11 mouse cellular contexts compared by ENCODE assay signal in the genomic region with DNA sequence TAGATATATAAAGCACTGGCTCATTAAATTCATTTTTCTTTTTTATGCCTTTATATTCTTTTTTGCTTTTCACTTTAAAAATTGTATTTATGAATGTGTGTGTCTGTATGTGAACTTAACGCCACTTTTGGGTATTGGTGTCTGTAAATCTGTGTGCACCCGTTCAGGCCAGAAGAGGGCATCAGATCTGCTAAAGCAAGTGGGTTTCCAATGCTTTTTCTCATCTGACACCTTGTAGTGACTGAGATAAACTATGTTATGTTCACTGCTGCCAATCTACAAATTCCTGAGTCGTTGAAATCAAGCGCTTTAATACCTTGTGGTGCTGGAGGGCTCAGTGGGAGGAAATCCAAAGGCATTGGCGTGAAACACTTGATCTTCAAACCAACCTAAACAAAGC. TPM values are rescaled to one million over a fixed set of nuclear protein-coding genes. Genes with fewer than 3 reads are reported as not detected.
A peak's percentile ranks its signal among the peaks of the same experiment; 100 is the strongest.
DNase-seq lines count a peak whose midpoint lies in the region; ATAC-seq and TF ChIP-seq lines count a peak whose summit lies in the region.
"Had no signal": no experiment of that assay in that cellular context is flagged by ENCODE, and none has a peak within 500 bp of the region (broad histone marks: within the 10 kb centered on the region; RNA-seq: fewer than 3 reads in every experiment).

No protein-coding gene starts in this region.

- WGBS in kidney, adult 2 months: 61% methylated on average over 5 of the region's 5 CpGs
- WGBS in kidney, embryonic 14.5 days: 85% methylated on average over 5 of the region's 5 CpGs
- WGBS in limb, embryonic 10.5 days: 92% methylated on average over 5 of the region's 5 CpGs

- TF ChIP-seq CTCF in kidney, adult 2 months (conservative IDR thresholded peaks at IDR 0.05; ENCODE audit: insufficient read depth, insufficient read length, low read depth, low read length): 0 out of 2 replicates have a peak, but pooled peaks have one; percentile 20
- TF ChIP-seq CTCF in E14TG2a.4 (conservative IDR thresholded peaks at IDR 0.05; ENCODE audit: low read length): 0 out of 2 replicates have a peak, but pooled peaks have one; percentile 5

- no peaks in the 10 kb centered on the region for H3K9me3 ChIP-seq in kidney, embryonic 14.5 days (ENCODE audit: control insufficient read depth, low read length)
- no peaks in the 10 kb centered on the region for H3K9me3 ChIP-seq in E14TG2a.4 (ENCODE audit: low read length)
- no peaks in the 10 kb centered on the region for H3K9me3 ChIP-seq in limb, embryonic 10.5 days (replicated peaks)
- H3K9me3 ChIP-seq: hindbrain, embryonic 15.5 days; midbrain, embryonic 12.5 days had no signal

- no peak overlapping the region for H3K27ac ChIP-seq in kidney, adult 2 months (ENCODE audit: insufficient read depth, low read depth, low read length)
- H3K27ac ChIP-seq in kidney, embryonic 14.5 days (ENCODE audit: low read depth, low read length): no peak overlapping the region
- H3K27ac ChIP-seq in limb, embryonic 10.5 days: no peak overlapping the region
- H3K27ac ChIP-seq: hindbrain, embryonic 15.5 days; midbrain, embryonic 12.5 days had no signal

- no peak overlapping the region for H3K4me3 ChIP-seq in kidney, adult 2 months (ENCODE audit: insufficient read depth, low read depth, low read length)
- no peak overlapping the region for H3K4me3 ChIP-seq in kidney, embryonic 14.5 days (ENCODE audit: low read length)
- H3K4me3 ChIP-seq in E14TG2a.4 (replicated peaks; ENCODE audit: low read length): peak overlapping the region; percentile 37; the same call in 1 of the 2 replicates
- H3K4me3 ChIP-seq in limb, embryonic 10.5 days: no peak overlapping the region
- H3K4me3 ChIP-seq: hindbrain, embryonic 15.5 days; midbrain, embryonic 12.5 days had no signal

- DNase-seq in CD4-positive, CD25-positive, alpha-beta regulatory T cell, adult 2 months (ENCODE audit: low read depth, low spot score): peak; percentile 54
- peak; percentile 25 for DNase-seq in kidney, adult 2 months
- peak; percentile 15 for DNase-seq in limb, embryonic 10.5 days (ENCODE audit: low spot score)
- no peak for DNase-seq in gastrocnemius, postnatal 10 days
- no peak for DNase-seq in B cell, adult 2 months
- DNase-seq: layer of hippocampus, postnatal 36 days had no signal

- H3K4me1 ChIP-seq in kidney, adult 2 months (ENCODE audit: control insufficient read depth, insufficient read depth, low read length): no peaks in the 10 kb centered on the region
- H3K4me1 ChIP-seq in kidney, embryonic 14.5 days (ENCODE audit: control insufficient read depth, insufficient read depth, low read length): no peaks in the 10 kb centered on the region
- H3K4me1 ChIP-seq in E14TG2a.4 (replicated peaks; ENCODE audit: low read depth, low read length): peaks cover 30% of the 10 kb centered on the region
- no peaks in the 10 kb centered on the region for H3K4me1 ChIP-seq in limb, embryonic 10.5 days
- H3K4me1 ChIP-seq: hindbrain, embryonic 15.5 days; midbrain, embryonic 12.5 days had no signal

- no peak overlapping the region for H3K9ac ChIP-seq in kidney, embryonic 14.5 days (ENCODE audit: low read depth, low read length)
- H3K9ac ChIP-seq: hindbrain, embryonic 15.5 days; midbrain, embryonic 12.5 days had no signal

- TF ChIP-seq POLR2A in kidney, adult 2 months (IDR thresholded peaks at IDR 0.05; ENCODE audit: low read depth, low read length): no peak

- no peak for ATAC-seq in CD4-positive, CD25-positive, alpha-beta regulatory T cell, adult 4 months
- ATAC-seq in kidney, embryonic 14.5 days (ENCODE audit: low FRiP score, low TSS enrichment): no peak

- H3K27me3 ChIP-seq in kidney, adult 2 months (replicated peaks; ENCODE audit: control insufficient read depth, insufficient read depth, low read length): no peaks in the 10 kb centered on the region
- no peaks in the 10 kb centered on the region for H3K27me3 ChIP-seq in kidney, embryonic 14.5 days (ENCODE audit: control insufficient read depth, insufficient read depth, low read length)
- H3K27me3 ChIP-seq in E14TG2a.4 (ENCODE audit: insufficient read depth, low read length): no peaks in the 10 kb centered on the region
- no peaks in the 10 kb centered on the region for H3K27me3 ChIP-seq in limb, embryonic 10.5 days (ENCODE audit: low read depth, poor library complexity, severe bottlenecking)
- H3K27me3 ChIP-seq: hindbrain, embryonic 15.5 days; midbrain, embryonic 12.5 days had no signal

- H3K4me2 ChIP-seq in kidney, embryonic 14.5 days (replicated peaks; ENCODE audit: low read depth, low read length): no peak overlapping the region
- H3K4me2 ChIP-seq: hindbrain, embryonic 15.5 days; midbrain, embryonic 12.5 days had no signal

- H3K36me3 ChIP-seq in kidney, adult 2 months (ENCODE audit: control insufficient read depth, insufficient read depth, low read length): no peaks in the 10 kb centered on the region
- H3K36me3 ChIP-seq in kidney, embryonic 14.5 days (ENCODE audit: control insufficient read depth, insufficient read depth, low read length): peaks cover 58% of the 10 kb centered on the region
- peaks cover 71% of the 10 kb centered on the region for H3K36me3 ChIP-seq in E14TG2a.4 (ENCODE audit: insufficient read depth, low read length)
- H3K36me3 ChIP-seq in limb, embryonic 10.5 days: peaks cover 99% of the 10 kb centered on the region
- H3K36me3 ChIP-seq: hindbrain, embryonic 15.5 days had no signal

RNA-seq across cellular contexts. Expression of a gene that starts 7.0 kb away (rescaled TPM):
- 1 to 10 TPM; 8.1 to 8.9 TPM for polyA plus RNA-seq in CD4-positive, CD25-positive, alpha-beta regulatory T cell, adult 4 months (2017; shearing (Covaris generic))
- 0.57 and 0.78 TPM in 2 replicates for polyA plus RNA-seq in kidney, adult 2 months (2012; rRNA removed)
- 29.8 and 35.0 TPM in 2 replicates for polyA plus RNA-seq in kidney, embryonic 14.5 days (2014; fragmentation: Nextera tagmentation; extraction: Ambion mirVana)
- 53.5 and 55.2 TPM in 2 replicates for polyA plus RNA-seq in limb, embryonic 10.5 days (2016; fragmentation: Nextera tagmentation; extraction: Ambion mirVana)
- 1 to 10 TPM; 2.7 to 3.6 TPM for total RNA-seq in gastrocnemius, postnatal 10 days (2021)

RNA-seq across cellular contexts. Expression of a gene that starts 12.8 kb away (rescaled TPM):
- polyA plus RNA-seq in CD4-positive, CD25-positive, alpha-beta regulatory T cell, adult 4 months (2017; shearing (Covaris generic)): 1 to 10 TPM; 2.5 to 2.8 TPM
- 1.3 and 1.5 TPM in 2 replicates for polyA plus RNA-seq in kidney, adult 2 months (2012; rRNA removed)
- polyA plus RNA-seq in kidney, embryonic 14.5 days (2014; fragmentation: Nextera tagmentation; extraction: Ambion mirVana): 8.6 and 10.5 TPM in 2 replicates
- polyA plus RNA-seq in limb, embryonic 10.5 days (2016; fragmentation: Nextera tagmentation; extraction: Ambion mirVana): 16.7 and 17.0 TPM in 2 replicates
- total RNA-seq in gastrocnemius, postnatal 10 days (2021): under 1 TPM; 0.61 to 0.70 TPM

RNA-seq across cellular contexts. Expression of a gene that starts 14.2 kb away (rescaled TPM):
- 10 to 100 TPM in 1 of 2 experiments, 1 to 10 TPM in 1; 8.3 to 10.7 TPM for polyA plus RNA-seq in CD4-positive, CD25-positive, alpha-beta regulatory T cell, adult 4 months (2017; shearing (Covaris generic))
- 2.6 and 3.1 TPM in 2 replicates for polyA plus RNA-seq in kidney, adult 2 months (2012; rRNA removed)
- 33.4 and 37.1 TPM in 2 replicates for polyA plus RNA-seq in kidney, embryonic 14.5 days (2014; fragmentation: Nextera tagmentation; extraction: Ambion mirVana)
- polyA plus RNA-seq in limb, embryonic 10.5 days (2016; fragmentation: Nextera tagmentation; extraction: Ambion mirVana): 54.8 and 61.0 TPM in 2 replicates
- total RNA-seq in gastrocnemius, postnatal 10 days (2021): 1 to 10 TPM; 2.7 to 3.4 TPM

RNA-seq across cellular contexts. Expression of a gene that starts 16.9 kb away (rescaled TPM):
- polyA plus RNA-seq in CD4-positive, CD25-positive, alpha-beta regulatory T cell, adult 4 months (2017; shearing (Covaris generic)): 1 to 10 TPM; 8.6 to 9.1 TPM
- polyA plus RNA-seq in kidney, adult 2 months (2012; rRNA removed): 1.9 TPM in 2 replicates
- 32.1 and 39.0 TPM in 2 replicates for polyA plus RNA-seq in kidney, embryonic 14.5 days (2014; fragmentation: Nextera tagmentation; extraction: Ambion mirVana)
- polyA plus RNA-seq in limb, embryonic 10.5 days (2016; fragmentation: Nextera tagmentation; extraction: Ambion mirVana): 32.6 and 35.3 TPM in 2 replicates
- total RNA-seq in gastrocnemius, postnatal 10 days (2021): 1 to 10 TPM; 2.2 to 3.2 TPM

RNA-seq across cellular contexts. Expression of a gene that starts 27.1 kb away (rescaled TPM):
- polyA plus RNA-seq in CD4-positive, CD25-positive, alpha-beta regulatory T cell, adult 4 months (2017; shearing (Covaris generic)): 10 to 100 TPM in 1 of 2 experiments, 1 to 10 TPM in 1; 7.0 to 18.8 TPM
- 30.8 and 32.6 TPM in 2 replicates for polyA plus RNA-seq in kidney, adult 2 months (2012; rRNA removed)
- polyA plus RNA-seq in kidney, embryonic 14.5 days (2014; fragmentation: Nextera tagmentation; extraction: Ambion mirVana): 44.1 and 56.4 TPM in 2 replicates
- 35.4 and 37.9 TPM in 2 replicates for polyA plus RNA-seq in limb, embryonic 10.5 days (2016; fragmentation: Nextera tagmentation; extraction: Ambion mirVana)
- 10 to 100 TPM; 16.9 to 21.3 TPM for total RNA-seq in gastrocnemius, postnatal 10 days (2021)

Comparison
In these comparisons a context has a peak if more than half of its experiments do, and no peak if none do; other contexts are left out.
1. DNase-seq: peak in CD4-positive, CD25-positive, alpha-beta regulatory T cell, adult 2 months (single experiment), kidney, adult 2 months (single experiment) and limb, embryonic 10.5 days (single experiment); none in gastrocnemius, postnatal 10 days (single experiment) and B cell, adult 2 months (0 of 2).